Comparison of ENCODE assay signal across 22 mouse cellular contexts in the genomic region with DNA sequence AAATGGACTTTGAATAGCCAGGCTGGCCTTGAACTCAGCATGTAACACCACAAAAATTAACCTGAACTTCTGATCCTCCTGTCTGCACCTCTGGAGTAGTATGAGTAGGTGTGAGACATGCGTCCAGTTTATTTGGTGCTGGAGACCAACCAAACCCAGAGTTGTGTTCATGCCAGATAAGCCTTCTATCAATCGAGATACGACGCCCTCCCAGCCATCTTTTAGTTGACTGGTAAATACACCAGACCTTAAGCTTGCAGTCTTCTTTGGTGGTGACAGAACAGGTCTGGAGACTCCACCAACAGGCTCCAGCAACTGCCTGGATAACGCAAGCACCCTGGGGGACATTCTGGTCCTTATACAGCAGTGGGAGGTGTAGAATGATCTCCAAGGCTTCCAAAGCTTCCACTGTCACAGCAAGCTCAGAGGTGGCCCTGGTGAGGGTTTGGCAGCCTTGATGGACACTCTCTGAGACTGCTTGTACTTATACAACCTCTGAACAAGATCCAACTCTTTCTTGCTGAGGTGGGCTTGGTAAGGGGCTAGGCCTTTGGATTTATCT. TPM values are rescaled to one million over a fixed set of nuclear protein-coding genes. Genes with fewer than 3 reads are reported as not detected.
DNase-seq lines count a peak whose midpoint lies in the region; ATAC-seq and TF ChIP-seq lines count a peak whose summit lies in the region.
"Had no signal": no experiment of that assay in that cellular context is flagged by ENCODE, and none has a peak within 500 bp of the region (broad histone marks: within the 10 kb centered on the region; RNA-seq: fewer than 3 reads in every experiment).

No protein-coding gene starts in this region.

- TF ChIP-seq POLR2A in MEL (IDR thresholded peaks at IDR 0.05; ENCODE audit: control insufficient read depth in 1 of 2, insufficient read depth in 1 of 2, low read depth in 1 of 2, low read length in 2 of 2, poor library complexity in 1 of 2): no peak

- TF ChIP-seq CTCF in MEL (IDR thresholded peaks at IDR 0.05 in 2 of 3, conservative IDR thresholded peaks at IDR 0.05 in 1 of 3; ENCODE audit: control insufficient read depth in 1 of 3, insufficient read depth in 1 of 3, low read depth in 2 of 3, low read length in 3 of 3, poor library complexity in 1 of 3, severe bottlenecking in 1 of 3): no peak
- no peak for TF ChIP-seq CTCF in liver, postnatal 0 days (IDR thresholded peaks at IDR 0.05; ENCODE audit: low read depth)

- H3K4me2 ChIP-seq in liver, postnatal 0 days (ENCODE audit: low read depth, low read length): peak overlapping the region; percentile 63
- H3K4me2 ChIP-seq: embryonic facial prominence, embryonic 12.5 days; midbrain, embryonic 15.5 days had no signal

- H3K27ac ChIP-seq in MEL (ENCODE audit: control insufficient read depth, low read depth, low read length): peak overlapping the region; percentile 41
- H3K27ac ChIP-seq in liver, postnatal 0 days (ENCODE audit: low read depth): peak overlapping the region; percentile 93
- H3K27ac ChIP-seq: embryonic facial prominence, embryonic 12.5 days; forebrain, embryonic 10.5 days; heart, embryonic 10.5 days; hindbrain, postnatal 0 days; midbrain, embryonic 15.5 days had no signal

- peak; percentile 85 to 87 for TF ChIP-seq EP300 in MEL (IDR thresholded peaks at IDR 0.05; ENCODE audit: low read depth in 1 of 2, low read length in 2 of 2)
- peak; percentile 97 for TF ChIP-seq EP300 in liver, postnatal 0 days (IDR thresholded peaks at IDR 0.05; ENCODE audit: low read depth)

- H3K9ac ChIP-seq in MEL (ENCODE audit: control insufficient read depth, low read depth, low read length, poor library complexity, severe bottlenecking): 0 out of 2 replicates have a peak overlapping the region, but pooled peaks have one; percentile 0
- H3K9ac ChIP-seq in liver, postnatal 0 days (replicated peaks): peak overlapping the region; percentile 43
- H3K9ac ChIP-seq: embryonic facial prominence, embryonic 12.5 days; midbrain, embryonic 15.5 days had no signal

- H3K79me2 ChIP-seq in MEL (ENCODE audit: control insufficient read depth, insufficient read depth, low read length, poor library complexity): no peaks in the 10 kb centered on the region

- DNase-seq in heart, adult 11 months: peak; percentile 58
- no peak for DNase-seq in heart, postnatal 36 days
- peak; percentile 74 for DNase-seq in MEL (ENCODE audit: low read depth, low spot score)
- peak; percentile 52 for DNase-seq in liver, postnatal 0 days
- DNase-seq in testis, postnatal 10 days (ENCODE audit: low spot score): no peak
- DNase-seq in gastrocnemius, postnatal 4 days (ENCODE audit: low spot score in 2 of 2): no peak
- DNase-seq in cerebellum, adult 9-11 months: no peak
- DNase-seq: adrenal gland, adult 2 months; cerebellum, adult 18-20 months; gastrocnemius, postnatal 25 days; kidney, adult 2 months; kidney, postnatal 36 days; layer of hippocampus, adult 9-11 months had no signal

- intact Hi-C loops in heart, postnatal 36 days (cut with DNase I): no loop called here

- no peaks in the 10 kb centered on the region for H3K27me3 ChIP-seq in MEL (ENCODE audit: control insufficient read depth in 1 of 2, insufficient read depth in 2 of 2, low read length in 2 of 2)
- no peaks in the 10 kb centered on the region for H3K27me3 ChIP-seq in liver, postnatal 0 days (ENCODE audit: insufficient read depth, low read length)
- H3K27me3 ChIP-seq: embryonic facial prominence, embryonic 12.5 days; midbrain, embryonic 15.5 days had no signal

- no peak for TF ChIP-seq RAD21 in MEL (IDR thresholded peaks at IDR 0.05; ENCODE audit: low read depth, low read length)

- ATAC-seq in erythroid progenitor cell, adult 5-6 weeks (replicated peaks; ENCODE audit: low FRiP score, poor library complexity, severe bottlenecking): peak; percentile 81
- ATAC-seq in liver, postnatal 0 days: peak; percentile 86
- ATAC-seq: CD4-positive, CD25-positive, alpha-beta regulatory T cell, adult 4 months; hindbrain, postnatal 0 days; lung, postnatal 0 days; midbrain, embryonic 15.5 days had no signal

- H3K36me3 ChIP-seq in MEL (ENCODE audit: control insufficient read depth in 1 of 2, insufficient read depth in 2 of 2, low read length in 2 of 2): peaks cover 0 to 53% of the 10 kb centered on the region in 2 experiments; a peak in 2 of 4 replicates
- no peaks in the 10 kb centered on the region for H3K36me3 ChIP-seq in liver, postnatal 0 days (replicated peaks; ENCODE audit: insufficient read depth, low read length)
- H3K36me3 ChIP-seq: embryonic facial prominence, embryonic 12.5 days; forebrain, embryonic 10.5 days; G1E; heart, embryonic 10.5 days; midbrain, embryonic 15.5 days had no signal

- peaks cover 47 to 60% of the 10 kb centered on the region in 2 experiments for H3K4me1 ChIP-seq in MEL (ENCODE audit: control insufficient read depth in 1 of 2, insufficient read depth in 2 of 2, low read length in 2 of 2)
- H3K4me1 ChIP-seq in liver, postnatal 0 days (ENCODE audit: insufficient read depth): peaks cover 30% of the 10 kb centered on the region
- H3K4me1 ChIP-seq: embryonic facial prominence, embryonic 12.5 days; midbrain, embryonic 15.5 days had no signal

- no peaks in the 10 kb centered on the region for H3K9me3 ChIP-seq in MEL (replicated peaks; ENCODE audit: insufficient read depth, low read length)
- no peaks in the 10 kb centered on the region for H3K9me3 ChIP-seq in liver, postnatal 0 days (ENCODE audit: low read length)
- H3K9me3 ChIP-seq: embryonic facial prominence, embryonic 12.5 days; forebrain, embryonic 10.5 days; G1E; heart, embryonic 10.5 days; midbrain, embryonic 15.5 days had no signal

- no peak overlapping the region for H3K4me3 ChIP-seq in MEL (ENCODE audit: control insufficient read depth in 1 of 2, insufficient read depth in 1 of 2, low read depth in 2 of 2, low read length in 2 of 2)
- H3K4me3 ChIP-seq in liver, postnatal 0 days (ENCODE audit: low read depth, low read length): peak overlapping the region; percentile 21
- H3K4me3 ChIP-seq: embryonic facial prominence, embryonic 12.5 days; forebrain, embryonic 10.5 days; heart, embryonic 10.5 days; midbrain, embryonic 15.5 days had no signal

- WGBS in liver, postnatal 0 days (ENCODE audit: insufficient replicate concordance): 55% methylated on average over 5 of the region's 5 CpGs

TF ChIP-seq in MEL, 35 proteins besides CTCF, POLR2A, EP300 and RAD21:
- TF ChIP-seq TAL1 (IDR thresholded peaks at IDR 0.05; ENCODE audit: low read length) (peak; percentile 52), TBP (IDR thresholded peaks at IDR 0.05; ENCODE audit: low read depth, low read length) (peak; percentile 30; the same call in 1 of the 2 replicates), ETS1 (IDR thresholded peaks at IDR 0.05; ENCODE audit: low read depth, low read length) (peak; percentile 62), TCF12 (IDR thresholded peaks at IDR 0.05; ENCODE audit: low read depth, low read length) (peak; percentile 92), USF1 (IDR thresholded peaks at IDR 0.05; ENCODE audit: low read depth, low read length) (no peak), MAZ (IDR thresholded peaks at IDR 0.05; ENCODE audit: low read depth, low read length) (no peak), USF2 (IDR thresholded peaks at IDR 0.05; ENCODE audit: borderline replicate concordance in 1 of 2, insufficient read depth in 1 of 2, low read depth in 1 of 2, low read length in 2 of 2) (no peak), GATA1 (IDR thresholded peaks at IDR 0.05; ENCODE audit: low read depth, low read length) (peak; percentile 89)
TF ChIP-seq in MEL: peak in this region for 5.

RNA-seq across cellular contexts. Expression of a gene that starts 7.6 kb away (rescaled TPM):
- total RNA-seq in heart, postnatal 36 days (2021): 10 to 100 TPM; 17.8 to 23.8 TPM
- total RNA-seq in MEL (2012; rRNA removed): 13.2 TPM in 2 replicates
- 10 to 100 TPM in 1 of 2 experiments, not detected in 1; 17.9 TPM for polyA plus RNA-seq in MEL (2012; ENCODE audit: insufficient read depth in 1 of 2, insufficient read length in 2 of 2, low read depth in 1 of 2, low replicate concordance in 2 of 2, missing spikeins in 1 of 2)
- total RNA-seq in erythroid progenitor cell, adult 5-6 weeks (2015; ENCODE audit: low replicate concordance): 431 and 444 TPM in 2 replicates
- total RNA-seq in erythroid progenitor cell, adult 5-6 weeks (2017; ENCODE audit: low replicate concordance): 329 and 368 TPM in 2 replicates
- 20.2 and 22.1 TPM in 2 replicates for polyA plus RNA-seq in liver, postnatal 0 days (2015; fragmentation: Nextera tagmentation; extraction: Ambion mirVana)
- 10 to 100 TPM; 19.4 to 20.4 TPM for total RNA-seq in gastrocnemius, postnatal 4 days (2021)

Comparison
In these comparisons a context has a peak if more than half of its experiments do, and no peak if none do; other contexts are left out.
1. DNase-seq: peak in heart, adult 11 months (single experiment), MEL (single experiment) and liver, postnatal 0 days (single experiment); none in heart, postnatal 36 days (0 of 2), testis, postnatal 10 days (single experiment), gastrocnemius, postnatal 4 days (0 of 2) and cerebellum, adult 9-11 months (single experiment).
2. RNA of a gene that starts 7.6 kb away (total RNA-seq): 329 to 444 TPM in erythroid progenitor cell, adult 5-6 weeks; 17.8 to 23.8 TPM in heart, postnatal 36 days, 19.4 to 20.4 TPM in gastrocnemius, postnatal 4 days and 13.2 TPM in MEL; every median in the first group is over 10 times any median in the second.